Mouse (Mus musculus): ENCODE results near the gene Cdk15. TPM values are rescaled to one million over a fixed set of nuclear protein-coding genes. Genes with fewer than 3 reads are reported as not detected.

Cdk15 gene
- total RNA-seq, 2 experiments from 2014 or later, result 0.65 to 1.0 TPM

Other genes starting within 250 kb of the Cdk15 start
- not detected for gene C2cd6, start 162.0 kb upstream of the Cdk15 start, total RNA-seq (2021)
- 10 to 100 TPM; 28.3 to 29.5 TPM for gene Tmem237, start 136.5 kb upstream of the Cdk15 start, total RNA-seq (2021)
- gene Mpp4, start 93.5 kb upstream of the Cdk15 start, total RNA-seq (2021), result 1 to 10 TPM; 1.1 to 1.4 TPM
- 10 to 100 TPM; 48.9 to 50.4 TPM for gene Als2, start 19.7 kb upstream of the Cdk15 start, total RNA-seq (2021)
- 1 to 10 TPM; 4.7 to 7.0 TPM for gene Fzd7, start 225.5 kb downstream of the Cdk15 start, total RNA-seq (2021)